Mouse (Mus musculus): ENCODE results near the gene Irf1.

Irf1 gene

DNA sequence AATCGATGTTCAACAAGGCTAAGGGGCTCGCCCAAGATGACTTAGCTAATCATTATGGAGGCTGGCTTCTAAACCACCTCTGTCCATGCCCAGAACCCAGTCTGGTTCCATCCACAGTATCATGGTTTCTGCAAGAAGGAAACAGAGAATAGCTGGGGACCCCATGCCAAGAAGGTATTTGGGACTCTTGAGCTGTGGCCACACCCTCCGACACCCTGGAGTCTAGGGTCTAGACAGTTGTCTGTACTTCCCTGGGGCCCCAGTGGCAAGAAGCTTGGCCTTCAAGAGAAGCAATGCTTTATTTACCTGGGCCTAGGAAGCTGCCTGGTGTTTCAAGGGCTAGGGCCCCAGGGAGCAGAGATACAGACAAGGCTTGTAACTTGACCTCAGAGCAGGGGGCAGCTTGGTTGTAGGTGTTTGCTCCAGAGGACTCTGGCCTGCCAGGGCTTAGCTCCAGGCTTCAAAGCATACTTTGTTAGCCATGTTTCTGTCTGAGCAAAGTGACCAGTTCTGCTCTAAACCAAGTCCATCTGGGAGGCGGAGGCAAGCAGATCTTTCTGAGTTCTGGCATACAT, 11.5 kb downstream of the Irf1 start:
- no peak for DNase-seq (ENCODE audit: low spot score in 2 of 2)

DNA sequence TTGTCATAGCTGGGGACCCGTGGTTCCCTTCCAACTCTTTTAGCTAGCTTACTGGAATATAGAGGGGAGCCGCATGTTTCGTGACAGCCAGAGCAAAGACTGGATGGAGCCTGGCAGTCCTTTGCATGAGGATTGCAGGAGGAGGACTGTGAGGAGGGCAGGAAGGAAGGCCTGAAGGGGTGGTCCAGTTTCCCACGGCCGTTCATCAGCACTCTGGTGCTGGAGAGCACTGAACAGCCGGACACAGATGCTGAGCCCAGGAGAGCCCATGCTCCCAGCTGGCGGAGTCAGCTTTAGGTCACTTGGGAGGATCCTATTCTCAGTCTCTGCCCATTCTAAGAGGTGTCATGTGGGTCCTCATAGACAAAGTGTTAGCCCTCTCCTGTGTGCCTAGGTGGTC, 12.2 kb downstream of the Irf1 start:
- DNase-seq (ENCODE audit: low spot score in 2 of 2): no peak

DNA sequence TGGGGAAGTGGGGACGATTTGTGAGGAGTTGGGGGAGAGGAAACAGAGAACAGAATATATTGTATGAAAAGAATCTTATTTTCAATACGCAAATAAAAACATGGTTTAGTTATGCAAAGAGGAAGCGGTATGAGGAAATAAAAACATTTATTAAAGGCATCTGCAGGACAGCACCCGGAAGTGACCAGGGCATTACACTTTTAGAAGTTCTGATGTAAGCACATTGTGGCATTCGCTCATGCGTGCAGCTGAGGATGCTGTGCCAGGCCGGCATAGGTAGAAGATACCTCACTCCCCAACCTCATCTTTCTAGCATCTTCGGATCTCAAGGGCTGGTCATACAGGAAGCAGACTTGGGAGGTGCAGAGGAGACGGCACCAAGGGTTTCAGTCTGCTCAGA, 13.5 kb downstream of the Irf1 start:
- DNase-seq (ENCODE audit: low spot score in 2 of 2): no peak

DNA sequence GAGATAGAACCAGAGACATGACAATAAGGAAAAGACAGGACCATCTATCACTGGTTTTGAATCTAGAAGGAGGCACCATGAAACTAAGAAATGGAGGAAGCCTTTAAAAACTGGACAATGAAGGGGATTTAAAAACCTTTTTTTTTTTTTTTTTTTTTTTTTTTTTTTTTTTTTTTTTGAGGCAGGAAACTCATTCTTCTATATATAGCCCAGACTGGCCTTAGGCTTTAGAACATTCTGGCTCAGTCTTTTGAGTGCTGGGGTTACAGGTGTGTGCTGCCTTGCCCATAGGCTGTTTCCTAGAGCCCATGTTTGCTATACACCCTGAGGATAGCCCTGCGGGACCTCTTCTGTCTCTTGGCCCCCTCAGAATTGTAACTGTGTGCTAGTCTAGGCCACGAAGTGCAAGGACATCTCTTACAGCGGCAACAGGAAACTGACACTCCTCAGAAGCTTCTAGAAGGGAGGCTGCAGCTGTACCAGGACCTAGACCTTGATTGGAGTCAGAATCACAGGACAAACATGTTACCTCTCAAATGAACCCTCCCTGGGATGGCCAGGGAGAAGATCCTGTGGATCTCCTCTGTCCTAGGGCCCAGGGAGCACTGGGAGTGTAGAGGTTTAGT, 15.6 kb downstream of the Irf1 start:
- no peak for DNase-seq (ENCODE audit: low spot score in 2 of 2)

GRCm38 (mm10) chr11:53786058-53787031, 16.5 kb downstream of the Irf1 start:
- DNase-seq (ENCODE audit: low spot score in 2 of 2): no peak

GRCm38 (mm10) chr11:53788196-53788595, 18.4 kb downstream of the Irf1 start:
- no peak for DNase-seq (ENCODE audit: low spot score in 2 of 2)

DNA sequence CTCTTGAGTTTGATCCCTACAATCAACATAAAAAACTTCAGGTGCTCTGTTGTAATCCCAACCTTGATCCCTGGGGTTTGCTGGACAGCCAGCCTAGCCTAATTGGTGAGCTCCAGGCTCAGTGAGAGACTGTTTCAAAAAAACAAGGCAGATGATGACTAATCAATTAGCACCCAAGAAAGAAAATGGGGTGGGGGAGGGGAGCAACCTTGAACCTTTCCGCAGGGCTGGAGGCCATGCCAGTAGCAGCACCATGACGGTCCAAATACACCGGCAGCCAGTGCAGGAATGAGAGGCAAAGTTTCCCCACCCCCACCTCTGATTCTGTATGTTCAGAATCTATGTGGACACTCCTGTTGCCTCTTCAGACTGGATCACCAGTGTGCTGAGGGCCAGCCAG, 19.5 kb downstream of the Irf1 start:
- no peak for DNase-seq (ENCODE audit: low spot score in 2 of 2)

DNA sequence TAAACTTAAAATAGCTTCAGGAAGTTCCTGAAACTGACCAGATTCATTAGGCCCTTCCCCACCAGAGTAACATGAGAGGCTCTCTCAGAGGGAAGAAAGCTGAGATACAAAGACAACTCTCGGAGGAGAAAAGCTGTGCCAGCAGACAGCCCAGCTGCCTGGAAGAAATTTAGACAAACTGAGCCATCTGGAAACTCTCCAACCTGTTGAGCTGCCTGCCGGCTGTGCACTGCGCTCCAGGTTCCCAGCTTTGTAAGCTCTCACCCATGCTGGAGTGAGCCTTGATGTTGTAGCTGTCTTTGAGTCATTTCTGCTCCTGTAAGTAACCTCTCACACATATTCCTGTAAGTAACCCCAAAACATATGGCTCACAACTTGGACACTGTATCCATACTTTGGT, 23.2 kb downstream of the Irf1 start:
- DNase-seq (ENCODE audit: low spot score in 2 of 2): peak in 1 of 2 experiments; percentile 30

DNA sequence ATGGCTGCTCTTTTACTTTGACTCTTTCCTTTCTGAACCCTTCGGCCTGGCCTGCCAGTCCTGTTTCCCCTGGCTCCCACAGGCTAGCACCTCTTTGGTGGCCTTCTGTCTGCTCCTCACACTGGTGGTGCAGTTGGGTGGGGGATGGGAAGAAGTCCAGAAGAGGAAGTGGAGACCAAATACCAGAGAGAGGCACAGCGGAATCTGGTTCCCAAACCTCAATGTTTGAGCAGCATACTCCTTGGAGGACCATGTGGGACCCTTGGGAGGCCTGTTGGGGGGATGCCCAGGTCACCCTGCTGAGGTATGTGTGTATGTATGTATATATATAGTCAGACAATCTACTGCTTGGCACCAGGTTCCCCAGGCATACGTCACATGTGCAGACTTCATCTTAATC, 24.2 kb downstream of the Irf1 start:
- DNase-seq (ENCODE audit: low spot score in 2 of 2): peak in 1 of 2 experiments; percentile 52

DNA sequence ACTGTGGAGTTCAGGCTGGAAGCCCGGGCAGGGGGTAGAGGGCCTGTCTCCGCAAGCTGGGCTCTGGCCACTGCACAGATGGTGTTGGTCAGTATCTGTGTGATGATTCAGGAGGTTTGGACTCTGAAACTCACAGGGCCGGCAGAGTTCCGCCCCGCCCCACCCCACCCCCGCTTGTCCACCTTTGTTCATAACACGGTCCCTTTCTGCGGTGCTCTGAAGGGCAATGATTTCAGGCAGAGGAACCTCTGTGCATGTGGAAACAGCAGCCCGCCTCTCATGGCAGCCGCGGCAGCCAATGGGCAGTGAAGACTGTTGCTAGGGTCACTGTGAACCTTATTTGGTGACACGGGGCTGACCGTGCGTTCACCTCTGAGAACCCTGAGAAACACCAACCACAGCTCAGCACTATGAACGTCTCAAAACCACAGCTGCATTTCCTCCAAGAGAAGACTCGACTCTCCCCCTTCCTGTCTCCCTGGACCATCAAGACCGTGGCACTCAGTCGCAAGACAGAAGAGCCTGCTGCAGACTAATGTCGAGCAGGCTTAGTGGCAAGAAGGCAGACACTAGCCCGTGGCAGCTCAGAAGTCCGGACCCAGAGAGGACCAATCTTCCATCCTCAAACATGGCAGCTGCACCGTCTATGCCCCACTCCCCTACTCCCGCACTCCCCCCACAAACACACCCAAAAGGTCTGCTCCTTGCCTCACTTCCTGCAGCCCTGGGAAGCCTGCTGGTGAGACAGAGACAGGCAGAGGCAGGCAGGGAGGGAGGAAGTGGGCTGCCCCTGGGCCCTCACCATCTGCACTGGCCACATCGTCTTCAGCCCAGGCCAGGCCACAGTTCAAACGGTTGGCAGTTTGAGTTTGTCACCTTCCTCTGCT, 25.1 kb downstream of the Irf1 start:
- peak in 1 of 2 experiments; percentile 22 for DNase-seq (ENCODE audit: low spot score in 2 of 2)

- no peak for DNase-seq (ENCODE audit: low spot score in 2 of 2)
These were observed 26.0 kb downstream of the Irf1 start for GRCm38 (mm10) chr11:53795813-53796212.

GRCm38 (mm10) chr11:53796409-53797151, 26.8 kb downstream of the Irf1 start:
- no peak for DNase-seq (ENCODE audit: low spot score in 2 of 2)

DNA sequence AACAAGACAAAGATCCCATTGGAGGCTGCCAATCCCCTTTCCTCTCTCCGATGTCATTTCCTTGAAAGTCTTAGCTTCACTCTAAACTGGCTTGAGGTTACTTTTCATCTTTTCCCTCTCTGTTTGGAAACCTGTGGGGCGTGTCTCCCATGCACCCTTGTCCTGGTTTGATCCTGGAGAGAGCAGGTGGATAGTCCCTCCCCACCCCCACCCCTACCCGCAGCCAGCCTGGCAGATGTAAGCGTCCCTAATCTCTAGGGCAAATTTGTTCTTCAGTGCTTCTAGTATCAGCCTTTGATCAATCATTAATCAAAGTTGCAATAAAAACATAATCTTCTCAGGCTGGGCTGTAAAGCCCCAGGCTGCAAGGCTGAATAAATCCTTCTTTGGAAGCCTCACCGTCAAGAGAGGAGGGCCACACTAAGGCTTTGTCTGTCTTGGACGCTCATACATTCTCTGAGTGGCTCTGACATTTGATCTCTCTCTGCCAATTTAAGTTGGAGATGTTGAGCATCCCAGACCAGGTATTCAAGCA, 27.6 kb downstream of the Irf1 start:
- DNase-seq (ENCODE audit: low spot score in 2 of 2): no peak

DNA sequence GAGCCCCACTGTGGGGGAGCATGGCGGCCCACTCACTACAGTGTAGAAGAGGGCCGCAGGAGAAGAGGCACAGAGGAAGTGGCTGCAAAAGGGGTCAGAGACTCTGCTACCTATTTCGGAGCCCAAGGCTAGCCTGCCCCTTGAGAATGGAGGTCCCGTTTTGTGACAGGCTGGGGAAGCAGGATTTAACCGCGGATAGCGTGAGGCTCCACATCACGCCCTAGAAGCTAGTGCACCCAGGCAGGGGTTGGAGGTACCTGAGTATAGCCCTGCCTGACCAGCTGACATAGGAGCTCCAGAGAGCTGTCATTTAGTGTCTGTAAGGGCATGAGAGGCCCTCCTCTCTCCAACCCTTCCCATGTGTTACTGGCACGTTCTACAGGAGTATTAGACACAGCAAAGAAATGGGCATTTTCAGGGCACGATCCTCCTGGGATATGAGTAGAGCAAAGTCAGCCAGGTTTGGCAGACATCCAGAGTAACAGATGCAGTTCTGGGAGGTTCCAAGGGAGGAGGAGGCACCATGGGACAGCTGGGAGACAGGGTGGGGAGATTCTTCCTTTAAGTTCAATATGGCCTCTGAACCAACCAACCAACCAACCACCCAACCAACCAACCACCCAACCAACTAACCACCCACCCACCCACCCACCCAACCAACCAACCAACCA, 28.4 kb downstream of the Irf1 start:
- DNase-seq (ENCODE audit: low spot score in 2 of 2): no peak

DNA sequence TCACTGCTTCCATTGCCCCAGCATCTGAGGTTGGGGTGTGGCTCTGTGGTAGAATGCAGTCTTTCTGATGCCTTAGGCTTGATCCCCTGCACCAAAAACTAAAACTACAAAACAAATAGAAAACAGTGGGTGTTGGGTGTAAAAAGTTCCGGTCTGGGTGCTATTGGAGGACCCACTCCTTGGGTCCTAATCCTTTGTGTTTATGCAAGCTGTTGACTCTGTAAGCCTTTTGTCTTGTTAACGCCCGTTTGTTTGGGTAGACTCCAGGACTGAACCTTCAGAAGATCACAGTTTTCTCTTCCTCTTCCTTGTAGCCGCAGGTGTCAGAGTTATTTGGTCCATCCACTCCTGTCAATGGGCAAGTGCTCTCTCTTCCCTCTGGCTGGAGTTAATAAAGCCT, 30.2 kb downstream of the Irf1 start:
- no peak for DNase-seq (ENCODE audit: low spot score in 2 of 2)

DNA sequence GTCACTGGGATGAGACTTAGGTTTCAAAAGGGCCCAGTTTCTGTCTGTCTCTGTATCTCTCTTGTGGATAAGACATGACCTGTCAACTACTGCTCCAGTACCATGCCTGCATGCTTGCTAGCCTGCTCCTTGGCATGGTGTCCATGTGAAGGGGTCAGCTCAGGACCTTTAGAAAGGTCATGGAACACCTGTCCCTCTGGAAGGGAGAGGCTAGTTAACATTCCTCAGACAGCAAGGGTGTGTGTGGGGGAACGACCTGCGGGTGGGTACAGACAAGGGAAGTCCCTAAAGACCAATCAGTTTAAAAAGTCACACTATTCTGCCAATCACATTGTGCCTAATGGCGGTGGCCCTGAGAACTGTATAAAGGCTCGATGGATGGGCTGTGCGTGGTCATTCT, 31.2 kb downstream of the Irf1 start:
- DNase-seq (ENCODE audit: low spot score in 2 of 2): no peak

DNA sequence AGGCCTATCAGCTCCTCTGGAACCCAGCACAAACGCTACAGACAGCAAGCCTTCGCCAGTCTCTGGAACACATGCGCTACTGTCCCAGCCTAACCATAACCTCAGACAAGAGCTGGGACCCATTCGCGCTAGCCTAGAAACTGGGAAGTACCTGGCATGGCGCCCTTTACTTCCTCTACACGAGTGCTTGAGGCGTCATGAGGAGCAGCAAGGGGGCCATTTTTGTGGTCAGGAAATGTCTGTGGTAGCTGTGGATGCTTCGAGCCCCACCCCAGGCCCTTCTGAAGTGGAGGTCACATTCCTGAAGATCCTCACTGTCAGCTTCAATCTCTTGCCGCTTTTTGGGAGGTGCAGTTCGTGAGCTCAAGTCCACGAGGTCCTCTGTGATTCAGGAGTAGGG, 33.3 kb downstream of the Irf1 start:
- DNase-seq (ENCODE audit: low spot score in 2 of 2): no peak

GRCm38 (mm10) chr11:53803494-53803893, 33.7 kb downstream of the Irf1 start:
- no peak for DNase-seq (ENCODE audit: low spot score in 2 of 2)

DNA sequence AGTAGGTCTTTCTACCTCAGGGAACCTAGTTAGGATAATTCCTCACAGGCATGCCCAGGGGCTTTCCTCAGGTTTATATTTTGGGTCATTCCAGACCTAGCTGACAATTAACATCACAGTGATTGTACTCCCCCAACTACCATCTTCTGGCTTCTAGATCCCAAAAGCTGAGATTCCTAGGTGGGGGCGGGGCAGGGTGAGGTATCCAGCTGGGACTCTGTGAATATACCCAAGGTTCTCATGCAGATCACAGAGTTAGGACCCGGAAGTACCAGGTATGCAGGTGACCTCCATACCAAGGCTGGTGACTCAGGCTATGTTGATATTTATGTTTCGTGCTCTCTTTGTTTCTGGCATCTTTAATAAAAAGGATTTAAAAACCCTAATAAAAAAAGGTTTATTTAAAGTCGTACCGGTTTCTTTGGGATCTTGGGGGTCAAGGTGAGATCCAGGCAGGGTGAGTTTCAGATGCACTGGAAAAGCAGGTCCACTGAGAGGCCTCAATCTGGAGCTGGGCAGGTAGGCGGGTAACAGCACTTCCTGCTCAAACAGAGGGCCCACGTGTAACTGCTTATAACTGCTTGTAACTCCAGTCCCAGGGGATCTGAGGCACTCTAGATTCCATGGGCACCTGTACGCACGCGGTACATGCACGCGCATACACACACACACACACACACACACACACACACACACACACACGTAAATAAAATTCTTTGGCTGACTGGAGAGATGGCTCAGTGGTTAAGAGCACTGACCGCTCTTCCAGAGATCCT, 34.9 kb downstream of the Irf1 start:
- no peak for DNase-seq (ENCODE audit: low spot score in 2 of 2)

All from frontal cortex, postnatal 10 days (tissue).